ENCODE assay signal across 25 mouse cellular contexts in the genomic region with DNA sequence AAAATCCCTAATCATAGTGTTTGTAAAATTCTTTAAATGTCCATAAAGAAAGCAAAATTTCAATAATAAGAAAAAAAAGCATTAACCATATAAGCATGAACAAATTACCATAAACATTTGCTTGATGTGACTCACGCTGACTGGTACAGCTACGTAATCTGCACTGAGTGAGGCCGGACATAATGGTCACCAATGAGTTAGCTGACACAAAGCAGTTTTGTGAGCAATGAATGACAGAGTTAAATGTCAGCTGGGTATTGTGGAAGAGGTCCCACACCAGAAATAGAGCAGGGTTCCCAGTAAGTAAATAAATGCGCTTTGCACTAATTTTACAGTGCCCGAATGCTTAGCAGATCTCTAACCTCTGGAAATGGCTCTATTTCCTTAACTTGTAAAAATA.
DNase-seq lines count a peak whose midpoint lies in the region; ATAC-seq and TF ChIP-seq lines count a peak whose summit lies in the region.
"Had no signal": no experiment of that assay in that cellular context is flagged by ENCODE, and none has a peak within 500 bp of the region (broad histone marks: within the 10 kb centered on the region; RNA-seq: fewer than 3 reads in every experiment).

No protein-coding gene starts in this region.

- H3K4me2 ChIP-seq in lung, embryonic 14.5 days: no peak overlapping the region
- H3K4me2 ChIP-seq: embryonic facial prominence, embryonic 12.5 days; embryonic facial prominence, embryonic 15.5 days; heart, embryonic 12.5 days; heart, embryonic 15.5 days; hindbrain, embryonic 13.5 days had no signal

- no peak overlapping the region for H3K9ac ChIP-seq in lung, embryonic 14.5 days
- H3K9ac ChIP-seq: embryonic facial prominence, embryonic 12.5 days; embryonic facial prominence, embryonic 15.5 days; forebrain, postnatal 0 days; heart, embryonic 12.5 days; heart, embryonic 15.5 days; hindbrain, embryonic 13.5 days had no signal

- H3K27me3 ChIP-seq in lung, embryonic 14.5 days (ENCODE audit: insufficient read depth, low read length): peaks cover 3% of the 10 kb centered on the region; the same call in 1 of the 2 replicates
- H3K27me3 ChIP-seq: embryonic facial prominence, embryonic 15.5 days; heart, embryonic 12.5 days; heart, embryonic 15.5 days; hindbrain, embryonic 13.5 days had no signal

- 52% methylated on average over 5 of the region's 5 CpGs for WGBS in lung, embryonic 14.5 days

- TF ChIP-seq CTCF in lung, embryonic 14.5 days (IDR thresholded peaks at IDR 0.05; ENCODE audit: low read depth): no peak

- no peak for ATAC-seq in lung, embryonic 14.5 days (ENCODE audit: insufficient read depth)
- ATAC-seq: activated CD4-positive, CD25-positive, alpha-beta regulatory T cell, adult 4 months; forebrain, embryonic 14.5 days; forebrain, postnatal 0 days had no signal

- H3K9me3 ChIP-seq in lung, embryonic 14.5 days (ENCODE audit: low read depth, low read length): no peaks in the 10 kb centered on the region
- H3K9me3 ChIP-seq: embryonic facial prominence, embryonic 12.5 days; embryonic facial prominence, embryonic 15.5 days; heart, embryonic 12.5 days; heart, embryonic 15.5 days; hindbrain, embryonic 10.5 days; hindbrain, embryonic 13.5 days had no signal

- no peaks in the 10 kb centered on the region for H3K36me3 ChIP-seq in lung, embryonic 14.5 days (ENCODE audit: insufficient read depth)
- H3K36me3 ChIP-seq: embryonic facial prominence, embryonic 12.5 days; embryonic facial prominence, embryonic 15.5 days; heart, embryonic 12.5 days; heart, embryonic 15.5 days; hindbrain, embryonic 10.5 days; hindbrain, embryonic 13.5 days had no signal

- peak; percentile 36 for DNase-seq in layer of hippocampus, adult 11-12 months (ENCODE audit: low spot score)
- DNase-seq in layer of hippocampus, postnatal 36 days: no peak
- DNase-seq in layer of hippocampus, adult 9-11 months: peak; percentile 60
- no peak for DNase-seq in layer of hippocampus, postnatal 14 days (ENCODE audit: low spot score in 2 of 2)
- DNase-seq in lung, embryonic 14.5 days: peak; percentile 22
- DNase-seq in lung, postnatal 10 days: no peak
- no peak for DNase-seq in gastrocnemius, adult 18-20 months (ENCODE audit: low spot score)
- DNase-seq: adrenal gland, adult 8-10 months; adrenal gland, postnatal 25 days; cerebellum, adult 18-20 months; cerebellum, adult 9-10 months; cerebellum, postnatal 14 days; forebrain, postnatal 0 days; gastrocnemius, postnatal 25 days; heart, adult 18-20 months; heart, postnatal 10 days; heart, postnatal 36 days had no signal

- no peak overlapping the region for H3K4me3 ChIP-seq in lung, embryonic 14.5 days (ENCODE audit: low read depth, low read length)
- H3K4me3 ChIP-seq: embryonic facial prominence, embryonic 12.5 days; embryonic facial prominence, embryonic 15.5 days; heart, embryonic 12.5 days; heart, embryonic 15.5 days; hindbrain, embryonic 10.5 days; hindbrain, embryonic 13.5 days had no signal

- no peak overlapping the region for H3K27ac ChIP-seq in lung, embryonic 14.5 days (ENCODE audit: low read depth)
- H3K27ac ChIP-seq: embryonic facial prominence, embryonic 12.5 days; embryonic facial prominence, embryonic 15.5 days; heart, embryonic 15.5 days; hindbrain, embryonic 10.5 days; hindbrain, embryonic 13.5 days had no signal

- peaks cover 11% of the 10 kb centered on the region; the same call in 1 of the 2 replicates for H3K4me1 ChIP-seq in lung, embryonic 14.5 days (ENCODE audit: insufficient read depth)

Comparison
In these comparisons a context has a peak if more than half of its experiments do, and no peak if none do; other contexts are left out.
1. DNase-seq: peak in layer of hippocampus, adult 11-12 months (single experiment), layer of hippocampus, adult 9-11 months (single experiment) and lung, embryonic 14.5 days (single experiment); none in layer of hippocampus, postnatal 36 days (0 of 2), layer of hippocampus, postnatal 14 days (0 of 2), lung, postnatal 10 days (single experiment) and gastrocnemius, adult 18-20 months (single experiment).